Mouse (Mus musculus): Measurements from ENCODE around the gene Acp7.

DNA sequence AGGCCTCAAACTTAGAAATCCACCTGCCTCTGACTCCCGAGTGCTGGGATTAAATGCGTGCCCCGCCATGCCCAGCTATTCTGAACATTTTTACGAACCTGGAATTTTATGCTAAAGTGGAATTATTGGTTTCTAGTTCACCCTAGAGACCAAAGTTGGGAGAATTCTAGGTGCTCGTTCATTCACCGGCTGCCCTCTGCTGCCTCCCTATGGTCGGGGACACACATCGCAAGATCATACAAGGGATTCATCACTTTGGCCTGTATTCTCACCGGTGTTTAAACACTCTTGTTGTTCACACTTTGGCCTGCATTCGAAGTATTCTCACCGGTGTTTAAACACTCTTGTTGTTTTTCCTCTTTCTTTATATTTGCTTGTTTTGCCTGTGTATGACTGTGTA lies 30.1 kb downstream of the Acp7 start:
- TF ChIP-seq CTCF (IDR thresholded peaks at IDR 0.05; ENCODE audit: low read depth): peak; percentile 95
- TF ChIP-seq EP300 (optimal IDR thresholded peaks at IDR 0.05): no peak
